Comparison of ENCODE assay signal across 24 mouse cellular contexts in the genomic region with DNA sequence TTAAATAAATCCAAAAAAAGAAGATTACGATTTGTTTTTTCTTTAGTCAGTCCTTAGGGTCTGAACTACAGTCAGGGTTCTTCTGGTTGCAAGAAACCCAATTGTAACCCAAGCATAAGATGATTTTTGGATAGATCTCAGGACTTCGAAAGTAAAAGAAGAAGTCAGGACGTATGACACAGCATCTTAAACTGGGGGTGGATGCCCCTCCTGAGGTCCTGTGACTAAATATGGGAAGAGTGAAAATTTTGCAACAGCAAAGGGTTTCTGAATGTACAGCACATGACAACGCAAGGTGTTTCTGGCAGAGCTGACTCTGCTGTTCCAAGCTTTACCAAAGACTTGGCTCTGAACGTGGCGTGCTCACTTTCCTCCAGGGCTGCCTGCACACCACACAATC. TPM values are rescaled to one million over a fixed set of nuclear protein-coding genes. Genes with fewer than 3 reads are reported as not detected.
DNase-seq lines count a peak whose midpoint lies in the region; ATAC-seq and TF ChIP-seq lines count a peak whose summit lies in the region.
"Had no signal": no experiment of that assay in that cellular context is flagged by ENCODE, and none has a peak within 500 bp of the region (broad histone marks: within the 10 kb centered on the region; RNA-seq: fewer than 3 reads in every experiment).

No protein-coding gene starts in this region.

- H3K9ac ChIP-seq in heart, embryonic 11.5 days (ENCODE audit: low read depth, low read length) = no peak overlapping the region
- H3K9ac ChIP-seq in hindbrain, embryonic 13.5 days = no peak overlapping the region
- H3K9ac ChIP-seq in forebrain, embryonic 12.5 days = no peak overlapping the region
- H3K9ac ChIP-seq: heart, embryonic 13.5 days; hindbrain, embryonic 15.5 days; limb, embryonic 12.5 days; liver, embryonic 13.5 days; lung, embryonic 14.5 days; midbrain, embryonic 13.5 days; neural tube, embryonic 13.5 days had no signal

- H3K4me1 ChIP-seq in heart, embryonic 11.5 days (ENCODE audit: control insufficient read depth, insufficient read depth, low read length) = no peaks in the 10 kb centered on the region
- peaks cover 17% of the 10 kb centered on the region for H3K4me1 ChIP-seq in bone marrow macrophage, adult 2 months (ENCODE audit: control insufficient read depth, insufficient read depth, low read length)
- no peaks in the 10 kb centered on the region for H3K4me1 ChIP-seq in hindbrain, embryonic 13.5 days (replicated peaks)
- no peaks in the 10 kb centered on the region for H3K4me1 ChIP-seq in forebrain, embryonic 12.5 days
- H3K4me1 ChIP-seq: heart, embryonic 13.5 days; hindbrain, embryonic 15.5 days; limb, embryonic 12.5 days; liver, embryonic 13.5 days; midbrain, embryonic 13.5 days; neural tube, embryonic 13.5 days had no signal

- H3K9me3 ChIP-seq in heart, embryonic 11.5 days (replicated peaks; ENCODE audit: control insufficient read depth, low read length) = no peaks in the 10 kb centered on the region
- no peaks in the 10 kb centered on the region for H3K9me3 ChIP-seq in hindbrain, embryonic 13.5 days
- no peaks in the 10 kb centered on the region for H3K9me3 ChIP-seq in forebrain, embryonic 12.5 days
- H3K9me3 ChIP-seq: G1E; heart, embryonic 13.5 days; hindbrain, embryonic 15.5 days; limb, embryonic 12.5 days; liver, embryonic 13.5 days; midbrain, embryonic 13.5 days; neural tube, embryonic 13.5 days had no signal

- H3K27me3 ChIP-seq in heart, embryonic 11.5 days (ENCODE audit: control insufficient read depth, insufficient read depth, low read length) = no peaks in the 10 kb centered on the region
- H3K27me3 ChIP-seq in hindbrain, embryonic 13.5 days = 0 out of 2 replicates have a peak, but pooled peaks cover 5% of the 10 kb centered on the region
- no peaks in the 10 kb centered on the region for H3K27me3 ChIP-seq in forebrain, embryonic 12.5 days
- H3K27me3 ChIP-seq: heart, embryonic 13.5 days; hindbrain, embryonic 15.5 days; limb, embryonic 12.5 days; liver, embryonic 13.5 days; midbrain, embryonic 13.5 days; neural tube, embryonic 13.5 days had no signal

- TF ChIP-seq CTCF in bone marrow macrophage, adult 2 months (IDR thresholded peaks at IDR 0.05; ENCODE audit: low read depth, low read length) = no peak
- TF ChIP-seq CTCF in layer of hippocampus, adult 2 months (conservative IDR thresholded peaks at IDR 0.05) = no peak

- no peaks in the 10 kb centered on the region for H3K36me3 ChIP-seq in heart, embryonic 11.5 days (ENCODE audit: control insufficient read depth, insufficient read depth, low read length)
- H3K36me3 ChIP-seq in hindbrain, embryonic 13.5 days = no peaks in the 10 kb centered on the region
- no peaks in the 10 kb centered on the region for H3K36me3 ChIP-seq in forebrain, embryonic 12.5 days (replicated peaks)
- H3K36me3 ChIP-seq: G1E; heart, embryonic 13.5 days; hindbrain, embryonic 15.5 days; limb, embryonic 12.5 days; liver, embryonic 13.5 days; midbrain, embryonic 13.5 days; neural tube, embryonic 13.5 days had no signal

- DNase-seq in heart, adult 8-10 months (ENCODE audit: low spot score) = peak; percentile 9
- peak; percentile 7 for DNase-seq in skeletal muscle tissue, adult 2 months (ENCODE audit: low read depth, low spot score)
- DNase-seq in layer of hippocampus, adult 2 months (ENCODE audit: low spot score in 2 of 2) = no peak
- DNase-seq: cerebellum, adult 18-20 months; cerebellum, postnatal 14 days; kidney, adult 8-10 months; kidney, postnatal 25 days; liver, embryonic 13.5 days; lung, embryonic 14.5 days; right cerebral cortex, postnatal 4 days had no signal

- no peak overlapping the region for H3K4me2 ChIP-seq in heart, embryonic 11.5 days
- no peak overlapping the region for H3K4me2 ChIP-seq in hindbrain, embryonic 13.5 days
- no peak overlapping the region for H3K4me2 ChIP-seq in forebrain, embryonic 12.5 days
- H3K4me2 ChIP-seq: heart, embryonic 13.5 days; hindbrain, embryonic 15.5 days; limb, embryonic 12.5 days; liver, embryonic 13.5 days; lung, embryonic 14.5 days; midbrain, embryonic 13.5 days; neural tube, embryonic 13.5 days had no signal

- TF ChIP-seq POLR2A in bone marrow macrophage, adult 2 months (IDR thresholded peaks at IDR 0.05; ENCODE audit: borderline replicate concordance, low read depth, low read length) = no peak

- H3K4me3 ChIP-seq in heart, embryonic 11.5 days (ENCODE audit: low read depth, low read length) = no peak overlapping the region
- no peak overlapping the region for H3K4me3 ChIP-seq in bone marrow macrophage, adult 2 months (ENCODE audit: insufficient read depth, low read length)
- no peak overlapping the region for H3K4me3 ChIP-seq in hindbrain, embryonic 13.5 days
- H3K4me3 ChIP-seq in layer of hippocampus, adult 2 months = no peak overlapping the region
- H3K4me3 ChIP-seq in forebrain, embryonic 12.5 days (replicated peaks) = no peak overlapping the region
- H3K4me3 ChIP-seq: heart, embryonic 13.5 days; hindbrain, embryonic 15.5 days; limb, embryonic 12.5 days; liver, embryonic 13.5 days; midbrain, embryonic 13.5 days; neural tube, embryonic 13.5 days had no signal

- 78% methylated on average over 6 of the region's 6 CpGs for WGBS in heart, embryonic 11.5 days (ENCODE audit: insufficient replicate concordance)
- 91% methylated on average over 6 of the region's 6 CpGs for WGBS in hindbrain, embryonic 13.5 days
- 88% methylated on average over 6 of the region's 6 CpGs for WGBS in forebrain, embryonic 12.5 days

- H3K27ac ChIP-seq in heart, embryonic 11.5 days (ENCODE audit: low read depth, low read length) = no peak overlapping the region
- peak overlapping the region; percentile 99 for H3K27ac ChIP-seq in bone marrow macrophage, adult 2 months (ENCODE audit: insufficient read depth, low read depth, low read length)
- no peak overlapping the region for H3K27ac ChIP-seq in hindbrain, embryonic 13.5 days
- no peak overlapping the region for H3K27ac ChIP-seq in layer of hippocampus, adult 2 months
- H3K27ac ChIP-seq in forebrain, embryonic 12.5 days = no peak overlapping the region
- H3K27ac ChIP-seq: heart, embryonic 13.5 days; hindbrain, embryonic 15.5 days; limb, embryonic 12.5 days; liver, embryonic 13.5 days; midbrain, embryonic 13.5 days; neural tube, embryonic 13.5 days; stomach, postnatal 0 days had no signal

- no peak for ATAC-seq in heart, embryonic 11.5 days (replicated peaks; ENCODE audit: insufficient number of reproducible peaks, low FRiP score, low TSS enrichment)
- ATAC-seq in megakaryocyte, adult 5-6 weeks (ENCODE audit: poor library complexity, severe bottlenecking) = peak; percentile 96
- ATAC-seq in hindbrain, embryonic 13.5 days (ENCODE audit: low FRiP score) = no peak
- ATAC-seq in forebrain, embryonic 12.5 days (ENCODE audit: low FRiP score) = no peak
- ATAC-seq: forebrain, embryonic 14.5 days; midbrain, embryonic 13.5 days; Patski had no signal

RNA-seq across cellular contexts. Expression of a gene that starts 6.4 kb away (rescaled TPM):
- total RNA-seq in heart, adult 8-10 months (2022) = 1 to 10 TPM; 4.0 to 5.0 (median 4.3) TPM
- polyA plus RNA-seq in heart, embryonic 11.5 days (2014; fragmentation: Nextera tagmentation; extraction: Ambion mirVana) = 6.0 and 6.7 TPM in 2 replicates
- 30.1 and 33.2 TPM in 2 replicates for polyA plus RNA-seq in bone marrow macrophage, adult 2 months (2012; ENCODE audit: insufficient read depth, insufficient read length, missing spikeins)
- total RNA-seq in megakaryocyte, adult 5-6 weeks (2015) = 20.1 and 29.5 TPM in 2 replicates
- total RNA-seq in megakaryocyte, adult 5-6 weeks (2017) = 15.7 and 16.8 TPM in 2 replicates
- polyA plus RNA-seq in hindbrain, embryonic 13.5 days (2015; fragmentation: Nextera tagmentation; extraction: Ambion mirVana) = 25.3 and 25.8 TPM in 2 replicates
- total RNA-seq in layer of hippocampus, adult 2 months (2021) = 10 to 100 TPM; 17.6 to 21.4 TPM
- polyA plus RNA-seq in forebrain, embryonic 12.5 days (2016; fragmentation: Nextera tagmentation; extraction: Ambion mirVana) = 30.0 and 32.1 TPM in 2 replicates
- polyA plus RNA-seq: G1E had no signal

Comparison
In these comparisons a context has a peak if more than half of its experiments do, and no peak if none do; other contexts are left out.
1. DNase-seq: peak in heart, adult 8-10 months (single experiment) and skeletal muscle tissue, adult 2 months (single experiment); none in layer of hippocampus, adult 2 months (0 of 2).